27 mouse cellular contexts compared by ENCODE assay signal in genomic region chr9:17865528-17865927, GRCm38 (mm10).
"Had no signal": no experiment of that assay in that cellular context is flagged by ENCODE, and none has a peak within 500 bp of the region (broad histone marks: within the 10 kb centered on the region; RNA-seq: fewer than 3 reads in every experiment).

No protein-coding gene starts in this region.

- H3K9me3 ChIP-seq: embryonic facial prominence, embryonic 10.5 days; embryonic facial prominence, embryonic 12.5 days; embryonic facial prominence, embryonic 13.5 days; embryonic facial prominence, embryonic 15.5 days; forebrain, embryonic 10.5 days; forebrain, embryonic 12.5 days; forebrain, embryonic 13.5 days; forebrain, embryonic 15.5 days; heart, embryonic 10.5 days had no signal

- H3K36me3 ChIP-seq: embryonic facial prominence, embryonic 10.5 days; embryonic facial prominence, embryonic 12.5 days; embryonic facial prominence, embryonic 13.5 days; embryonic facial prominence, embryonic 15.5 days; forebrain, embryonic 10.5 days; forebrain, embryonic 12.5 days; forebrain, embryonic 15.5 days; heart, embryonic 10.5 days had no signal

- ATAC-seq: forebrain, embryonic 13.5 days; forebrain, embryonic 14.5 days; forebrain, embryonic 15.5 days; forebrain, embryonic 16.5 days; forebrain, postnatal 0 days had no signal

- H3K27ac ChIP-seq: embryonic facial prominence, embryonic 10.5 days; embryonic facial prominence, embryonic 12.5 days; embryonic facial prominence, embryonic 13.5 days; embryonic facial prominence, embryonic 15.5 days; forebrain, embryonic 10.5 days; forebrain, embryonic 12.5 days; forebrain, embryonic 13.5 days; forebrain, embryonic 15.5 days; gastrocnemius, adult 2 months; heart, embryonic 10.5 days had no signal

- H3K9ac ChIP-seq: embryonic facial prominence, embryonic 12.5 days; embryonic facial prominence, embryonic 13.5 days; embryonic facial prominence, embryonic 15.5 days; forebrain, embryonic 12.5 days; forebrain, embryonic 13.5 days; forebrain, embryonic 15.5 days; forebrain, postnatal 0 days had no signal

- H3K4me1 ChIP-seq: embryonic facial prominence, embryonic 10.5 days; embryonic facial prominence, embryonic 12.5 days; embryonic facial prominence, embryonic 13.5 days; embryonic facial prominence, embryonic 15.5 days; forebrain, embryonic 10.5 days; forebrain, embryonic 12.5 days; forebrain, embryonic 13.5 days; forebrain, embryonic 15.5 days; heart, embryonic 10.5 days had no signal

- H3K4me2 ChIP-seq: embryonic facial prominence, embryonic 12.5 days; embryonic facial prominence, embryonic 13.5 days; embryonic facial prominence, embryonic 15.5 days; forebrain, embryonic 12.5 days; forebrain, embryonic 13.5 days; forebrain, embryonic 15.5 days; heart, embryonic 11.5 days had no signal

- H3K4me3 ChIP-seq: embryonic facial prominence, embryonic 10.5 days; embryonic facial prominence, embryonic 12.5 days; embryonic facial prominence, embryonic 13.5 days; embryonic facial prominence, embryonic 15.5 days; erythroblast, embryonic 14.5 days; forebrain, embryonic 10.5 days; forebrain, embryonic 12.5 days; forebrain, embryonic 13.5 days; forebrain, embryonic 15.5 days; gastrocnemius, adult 2 months; heart, embryonic 10.5 days had no signal

- H3K27me3 ChIP-seq: embryonic facial prominence, embryonic 12.5 days; embryonic facial prominence, embryonic 13.5 days; embryonic facial prominence, embryonic 15.5 days; forebrain, embryonic 12.5 days; forebrain, embryonic 13.5 days; forebrain, embryonic 15.5 days had no signal

- DNase-seq: cerebellum, adult 9-11 months; cerebellum, postnatal 10 days; cerebellum, postnatal 14 days; cerebellum, postnatal 25 days; cerebellum, postnatal 36 days; embryo, embryonic 11 days; forebrain, postnatal 0 days; gastrocnemius, adult 2 months; gastrocnemius, postnatal 10 days; gastrocnemius, postnatal 14 days; gastrocnemius, postnatal 25 days; gastrocnemius, postnatal 36 days; heart, adult 11 months; heart, adult 18-20 months had no signal
